Mouse (Mus musculus) midbrain, embryonic 12.5 days (tissue): ENCODE measurements at regions not wholly inside any gene's neighbourhood (a gene's known extent, or its start where the extent isn't known, plus 50 kb on each side); places are given as distances from the start of the nearest gene placed in this dataset.
A peak's percentile ranks its signal among the peaks of the same experiment; 100 is the strongest.
"Not testable (repeated sequence)": the region's sequence is repeated elsewhere in the genome, so short reads cannot be mapped to it uniquely, and the experiment has no call there.

Experiments
- ATAC-seq: fragments of 200-750 bp; cut with Nextera tagmentation; 2 replicates; pipeline ENCODE4 v1.8.0; 2017; ENCODE audit warnings: low read depth, moderate TSS enrichment, moderate library complexity; ENCODE audit not compliant: low FRiP score
- H3K27ac ChIP-seq: fragments of 300-500 bp; sonication (generic); replicated peaks from 2 replicates; pipeline ENCODE4 v1.5.1; 2016; ENCODE audit warnings: mild to moderate bottlenecking
- H3K27me3 ChIP-seq: fragments of 300-500 bp; sonication (generic); 2 replicates; pipeline ENCODE4 v1.6.1; 2016; ENCODE audit warnings: mild to moderate bottlenecking
- H3K36me3 ChIP-seq: fragments of 300-500 bp; sonication (generic); 2 replicates; pipeline ENCODE4 v1.6.1; 2016
- H3K4me1 ChIP-seq: fragments of 300-500 bp; sonication (generic); 2 replicates; pipeline ENCODE4 v1.6.1; 2016
- H3K4me2 ChIP-seq: fragments of 300-500 bp; sonication (generic); replicated peaks from 2 replicates; pipeline ENCODE4 v1.6.1; 2016; ENCODE audit warnings: mild to moderate bottlenecking, moderate library complexity
- H3K4me3 ChIP-seq: fragments of 300-500 bp; sonication (generic); 2 replicates; pipeline ENCODE4 v1.5.1; 2016; ENCODE audit warnings: mild to moderate bottlenecking
- H3K9ac ChIP-seq: fragments of 300-500 bp; sonication (generic); replicated peaks from 2 replicates; pipeline ENCODE4 v1.6.1; 2016; ENCODE audit warnings: mild to moderate bottlenecking, moderate library complexity
- H3K9me3 ChIP-seq: fragments of 300-500 bp; sonication (generic); 2 replicates; pipeline ENCODE4 v1.6.1; 2016; ENCODE audit warnings: mild to moderate bottlenecking
- WGBS: fragments of 180-500 bp; shearing (Covaris S2); methylation state at CpG from one replicate; pipeline ENCODE4 v1.1.7; 2016; 5-methylcytosine and 5-hydroxymethylcytosine counted together

DNA sequence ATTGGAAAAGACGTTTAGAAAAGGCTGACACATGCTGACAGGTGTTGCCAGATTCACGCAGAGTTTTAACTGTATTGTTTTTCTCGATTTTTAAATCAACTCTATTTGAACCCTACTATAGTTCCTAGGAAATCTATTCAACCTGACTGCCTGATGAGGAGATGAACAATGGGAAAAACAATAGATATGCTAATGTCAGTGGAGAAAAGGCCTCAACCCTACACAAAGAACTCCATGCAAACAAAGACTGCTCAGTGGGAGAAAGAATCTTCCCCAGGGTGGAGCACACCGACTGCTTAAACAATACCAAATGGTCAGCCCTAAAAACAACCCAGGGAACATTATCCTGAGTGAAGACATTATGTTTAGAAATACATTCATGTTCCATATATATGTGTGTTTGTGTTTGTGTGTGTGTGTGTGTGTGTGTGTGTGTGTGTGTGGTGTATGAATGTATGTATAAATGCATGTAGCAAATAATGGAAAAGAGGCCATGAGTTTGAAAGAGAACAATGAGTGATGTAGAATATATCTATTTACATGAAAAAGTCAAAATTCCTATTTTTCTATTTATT is 204.1 kb upstream of the Zfp804a start:
- Histone ChIP-seq H3K4me3 (no peak overlapping the region), H3K27me3 (no peaks in the 10 kb centered on the region), H3K9me3 (no peaks in the 10 kb centered on the region), H3K27ac (no peak overlapping the region), H3K36me3 (no peaks in the 10 kb centered on the region), H3K4me1 (peaks cover 5% of the 10 kb centered on the region), H3K9ac (no peak overlapping the region), H3K4me2 (no peak overlapping the region)
- ATAC-seq = peak; percentile 90
- WGBS = under 1% methylated on average over 4 of the region's 4 CpGs

- peak; percentile 6; the same call in 1 of the 2 replicates for ATAC-seq
Measured at GRCm38 (mm10) chr2:81849927-81850326, 203.1 kb upstream of the Zfp804a start.

GRCm38 (mm10) chr2:81885438-81885837 is 167.6 kb upstream of the Zfp804a start:
- no peak for ATAC-seq
- no peak overlapping the region for H3K4me2 ChIP-seq
- WGBS = 88% methylated on average over 1 of the region's 1 CpGs

More at GRCm38 (mm10) chr2:81849927-81850326, 203.1 kb upstream of the Zfp804a start:
- Histone ChIP-seq H3K4me1 (peaks cover 5% of the 10 kb centered on the region), H3K27ac (no peak overlapping the region), H3K4me3 (no peak overlapping the region), H3K9ac (no peak overlapping the region), H3K27me3 (no peaks in the 10 kb centered on the region), H3K4me2 (no peak overlapping the region), H3K36me3 (no peaks in the 10 kb centered on the region), H3K9me3 (no peaks in the 10 kb centered on the region)
- 44% methylated on average over 4 of the region's 4 CpGs for WGBS

DNA sequence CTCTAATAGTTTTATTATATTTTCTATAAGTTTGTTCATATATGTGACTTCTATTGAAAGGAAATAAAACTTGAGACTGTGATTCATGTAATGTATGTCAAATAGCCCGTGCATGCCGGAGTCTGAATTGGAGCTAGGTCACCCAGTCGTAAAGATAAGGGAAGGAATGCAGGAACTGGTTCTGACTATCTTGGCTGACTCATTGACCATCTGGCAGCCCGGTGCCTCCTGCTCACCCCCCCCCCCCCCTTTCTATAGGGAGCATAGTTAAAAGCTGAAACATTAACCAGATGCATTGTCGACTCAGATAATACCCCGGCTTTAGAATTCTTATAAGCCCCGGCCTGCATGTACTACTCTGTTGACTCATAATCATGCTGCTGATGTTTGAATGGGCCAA is 160.5 kb upstream of the Zfp804a start:
- H3K4me3 ChIP-seq, H3K27ac ChIP-seq, H3K27me3 ChIP-seq, H3K9ac ChIP-seq, H3K9me3 ChIP-seq, H3K36me3 ChIP-seq, H3K4me2 ChIP-seq, ATAC-seq, H3K4me1 ChIP-seq: not testable (repeated sequence)
- WGBS = 74% methylated on average over 7 of the region's 7 CpGs

More at GRCm38 (mm10) chr2:81885438-81885837, 167.6 kb upstream of the Zfp804a start:
- no peaks in the 10 kb centered on the region for H3K9me3 ChIP-seq
- H3K27ac ChIP-seq = no peak overlapping the region
- no peak overlapping the region for H3K9ac ChIP-seq
- no peaks in the 10 kb centered on the region for H3K27me3 ChIP-seq
- no peak overlapping the region for H3K4me3 ChIP-seq
- H3K4me1 ChIP-seq = no peaks in the 10 kb centered on the region
- H3K36me3 ChIP-seq = no peaks in the 10 kb centered on the region

GRCm38 (mm10) chr2:81939360-81939759 is 113.7 kb upstream of the Zfp804a start:
- Histone ChIP-seq H3K4me2 (no peak overlapping the region), H3K9ac (no peak overlapping the region), H3K36me3 (no peaks in the 10 kb centered on the region), H3K4me1 (no peaks in the 10 kb centered on the region), H3K27ac (no peak overlapping the region), H3K9me3 (no peaks in the 10 kb centered on the region), H3K4me3 (no peak overlapping the region), H3K27me3 (no peaks in the 10 kb centered on the region)
- ATAC-seq = no peak
- 99% methylated on average over 3 of the region's 3 CpGs for WGBS
